Mouse (Mus musculus): ENCODE measurements around the gene Bicra. TPM values are rescaled to one million over a fixed set of nuclear protein-coding genes. Genes with fewer than 3 reads are reported as not detected.

The Bicra gene
- polyA plus RNA-seq, 1 experiment = 30.6 TPM

- H3K4me3 ChIP-seq (replicated peaks) = no peak overlapping the region
- H3K4me1 ChIP-seq = peaks cover 87% of the 10 kb centered on the region
- no peaks in the 10 kb centered on the region for H3K9me3 ChIP-seq
- TF ChIP-seq GATA1 (IDR thresholded peaks at IDR 0.05; ENCODE audit: borderline replicate concordance, low read length) (no peak), FLI1 (IDR thresholded peaks at IDR 0.05; ENCODE audit: low read length) (no peak)
- no peaks in the 10 kb centered on the region for H3K27me3 ChIP-seq (replicated peaks)
- H3K36me3 ChIP-seq (replicated peaks; ENCODE audit: low read length) = peaks cover 80% of the 10 kb centered on the region
Measured at GRCm38 (mm10) chr7:16004177-16004856, 43.4 kb downstream of the Bicra start.

DNA sequence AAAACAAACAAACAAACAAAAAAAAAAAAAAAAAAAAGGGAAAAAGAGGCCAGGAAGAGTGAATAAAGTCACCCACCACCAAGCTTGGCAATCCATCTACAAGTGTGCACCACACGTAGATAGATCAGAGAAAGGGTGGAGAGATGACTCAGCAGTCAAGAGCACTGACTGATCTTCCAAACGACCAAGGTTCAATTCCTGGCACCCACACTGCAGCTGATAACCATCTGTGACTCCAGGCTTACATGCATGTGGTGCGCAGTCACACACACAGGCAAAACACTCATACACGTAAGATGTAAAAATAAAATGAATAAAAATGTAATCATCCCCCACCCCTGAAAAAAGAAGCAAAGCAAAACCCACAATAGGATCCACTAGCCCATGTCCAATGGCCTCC is 44.7 kb downstream of the Bicra start:
- H3K4me1 ChIP-seq = peaks cover 80% of the 10 kb centered on the region
- no peak overlapping the region for H3K4me3 ChIP-seq (replicated peaks)
- TF ChIP-seq FLI1 (IDR thresholded peaks at IDR 0.05; ENCODE audit: low read length) = no peak
- no peak for TF ChIP-seq GATA1 (IDR thresholded peaks at IDR 0.05; ENCODE audit: borderline replicate concordance, low read length)

DNA sequence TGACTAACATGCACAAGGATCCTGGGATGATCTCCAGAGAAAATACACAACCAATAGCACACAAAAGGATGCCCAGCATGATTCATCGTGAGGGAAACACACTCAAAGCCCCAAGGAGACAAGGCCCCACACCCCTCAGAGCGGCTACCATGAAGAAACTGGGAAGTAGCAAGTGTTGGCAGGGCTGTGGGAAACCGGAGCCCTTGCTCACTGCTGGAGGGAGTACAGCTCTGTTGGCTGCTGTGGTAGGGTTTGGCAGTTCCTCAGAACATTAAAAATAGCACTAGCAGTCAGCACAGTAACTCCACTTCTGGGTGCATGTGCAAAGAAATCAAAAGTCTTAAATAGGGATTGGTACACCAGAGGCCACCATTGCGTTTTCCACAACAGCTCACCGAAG is 45.5 kb downstream of the Bicra start:
- H3K36me3 ChIP-seq (replicated peaks; ENCODE audit: low read length) = peaks cover 81% of the 10 kb centered on the region
- H3K4me1 ChIP-seq = peaks cover 82% of the 10 kb centered on the region
- TF ChIP-seq GATA1 (IDR thresholded peaks at IDR 0.05; ENCODE audit: borderline replicate concordance, low read length) (no peak), FLI1 (IDR thresholded peaks at IDR 0.05; ENCODE audit: low read length) (no peak)
- no peaks in the 10 kb centered on the region for H3K27me3 ChIP-seq (replicated peaks)
- H3K4me3 ChIP-seq (replicated peaks) = no peak overlapping the region
- no peaks in the 10 kb centered on the region for H3K9me3 ChIP-seq

More for the DNA sequence above, 44.7 kb downstream of the Bicra start:
- peaks cover 81% of the 10 kb centered on the region for H3K36me3 ChIP-seq (replicated peaks; ENCODE audit: low read length)
- no peaks in the 10 kb centered on the region for H3K9me3 ChIP-seq
- no peaks in the 10 kb centered on the region for H3K27me3 ChIP-seq (replicated peaks)

GRCm38 (mm10) chr7:16001691-16002090 is 46.0 kb downstream of the Bicra start:
- Histone ChIP-seq H3K4me3 (replicated peaks) (no peak overlapping the region), H3K9me3 (no peaks in the 10 kb centered on the region), H3K27me3 (replicated peaks) (no peaks in the 10 kb centered on the region), H3K4me1 (peaks cover 78% of the 10 kb centered on the region), H3K36me3 (replicated peaks; ENCODE audit: low read length) (peaks cover 81% of the 10 kb centered on the region)
- no peak for TF ChIP-seq GATA1 (IDR thresholded peaks at IDR 0.05; ENCODE audit: borderline replicate concordance, low read length)
- TF ChIP-seq FLI1 (IDR thresholded peaks at IDR 0.05; ENCODE audit: low read length) = no peak

DNA sequence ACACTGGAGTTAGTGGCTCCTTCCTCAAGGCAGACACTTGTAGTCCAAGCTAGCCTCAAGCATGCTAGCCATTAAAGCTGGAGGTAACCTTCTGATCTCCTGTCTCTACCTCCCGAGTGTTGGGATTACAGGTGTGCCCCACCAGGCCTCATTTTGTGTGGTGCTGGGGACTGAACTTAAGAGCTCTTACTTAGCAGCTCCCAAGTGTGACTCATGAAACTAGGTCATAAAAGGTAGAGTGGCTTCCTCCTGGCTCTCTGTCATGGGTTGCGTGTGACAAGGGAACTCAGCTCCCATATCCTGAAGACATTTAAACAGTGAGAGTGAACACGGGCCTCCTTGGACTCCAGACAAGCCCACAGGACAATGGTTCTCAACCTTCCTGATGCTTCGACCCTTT is 53.9 kb downstream of the Bicra start:
- no peaks in the 10 kb centered on the region for H3K9me3 ChIP-seq
- H3K36me3 ChIP-seq (replicated peaks; ENCODE audit: low read length) = peaks cover 92% of the 10 kb centered on the region
- peaks cover 45% of the 10 kb centered on the region for H3K4me1 ChIP-seq
- H3K27me3 ChIP-seq (replicated peaks) = no peaks in the 10 kb centered on the region
- H3K4me3 ChIP-seq (replicated peaks) = no peak overlapping the region
- TF ChIP-seq GATA1 (IDR thresholded peaks at IDR 0.05; ENCODE audit: borderline replicate concordance, low read length) = no peak
- TF ChIP-seq FLI1 (IDR thresholded peaks at IDR 0.05; ENCODE audit: low read length) = no peak

- Histone ChIP-seq H3K4me1 (peaks cover 47% of the 10 kb centered on the region), H3K4me3 (replicated peaks) (peak overlapping the region; percentile 3), H3K9me3 (no peaks in the 10 kb centered on the region), H3K36me3 (replicated peaks; ENCODE audit: low read length) (peaks cover 96% of the 10 kb centered on the region), H3K27me3 (replicated peaks) (no peaks in the 10 kb centered on the region)
- TF ChIP-seq FLI1 (IDR thresholded peaks at IDR 0.05; ENCODE audit: low read length) (no peak), GATA1 (IDR thresholded peaks at IDR 0.05; ENCODE audit: borderline replicate concordance, low read length) (no peak)
Measured at GRCm38 (mm10) chr7:15993152-15993551, 54.6 kb downstream of the Bicra start.

GRCm38 (mm10) chr7:15991764-15992163 is 56.0 kb downstream of the Bicra start:
- no peak for TF ChIP-seq GATA1 (IDR thresholded peaks at IDR 0.05; ENCODE audit: borderline replicate concordance, low read length)
- no peak for TF ChIP-seq FLI1 (IDR thresholded peaks at IDR 0.05; ENCODE audit: low read length)
- no peaks in the 10 kb centered on the region for H3K27me3 ChIP-seq (replicated peaks)
- H3K9me3 ChIP-seq = no peaks in the 10 kb centered on the region
- peaks cover 49% of the 10 kb centered on the region for H3K4me1 ChIP-seq
- no peak overlapping the region for H3K4me3 ChIP-seq (replicated peaks)
- peaks cover 96% of the 10 kb centered on the region for H3K36me3 ChIP-seq (replicated peaks; ENCODE audit: low read length)

DNA sequence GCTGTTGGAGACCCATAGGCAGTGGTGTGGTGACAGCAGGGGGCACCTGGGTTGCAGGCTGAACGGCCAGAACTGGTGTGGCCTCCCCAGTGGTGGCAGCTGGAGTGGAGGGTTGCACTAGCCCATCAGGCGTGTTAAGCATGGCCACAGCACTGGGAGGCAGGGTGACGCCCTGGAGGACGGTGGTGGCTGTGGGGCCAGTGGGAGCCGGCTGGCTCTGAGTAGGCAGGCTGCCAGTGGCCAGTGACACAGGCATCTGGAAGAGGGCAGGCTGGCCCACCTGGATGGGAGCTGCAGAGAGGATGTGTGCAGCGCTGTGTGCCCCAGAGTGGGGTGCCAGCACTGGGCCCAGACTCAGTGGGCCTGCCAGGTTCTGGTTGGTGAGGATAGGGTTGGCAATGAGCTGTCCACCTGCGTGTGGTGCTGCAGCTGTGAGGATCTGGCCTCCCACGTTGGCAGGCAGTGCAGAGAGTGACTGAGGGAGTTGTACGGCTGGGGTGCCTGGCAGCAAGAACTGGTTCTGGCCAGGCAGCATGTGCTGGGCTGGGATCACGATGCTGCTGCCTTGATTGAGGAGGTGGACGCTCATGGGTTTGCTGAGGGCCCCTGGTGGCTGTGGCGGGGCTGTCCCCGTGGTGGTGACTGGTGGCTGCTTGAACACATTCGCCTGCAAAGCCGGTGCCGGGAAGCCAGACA is 59.9 kb downstream of the Bicra start:
- no peak for TF ChIP-seq FLI1 (IDR thresholded peaks at IDR 0.05; ENCODE audit: low read length)
- no peak for TF ChIP-seq GATA1 (IDR thresholded peaks at IDR 0.05; ENCODE audit: borderline replicate concordance, low read length)
- Histone ChIP-seq H3K36me3 (replicated peaks; ENCODE audit: low read length) (peaks cover 95% of the 10 kb centered on the region), H3K9me3 (no peaks in the 10 kb centered on the region), H3K4me3 (replicated peaks) (no peak overlapping the region), H3K27me3 (replicated peaks) (no peaks in the 10 kb centered on the region), H3K4me1 (peaks cover 62% of the 10 kb centered on the region)

GRCm38 (mm10) chr7:15982729-15983407 is 64.9 kb downstream of the Bicra start:
- peaks cover 98% of the 10 kb centered on the region for H3K36me3 ChIP-seq (replicated peaks; ENCODE audit: low read length)
- peaks cover 56% of the 10 kb centered on the region for H3K4me1 ChIP-seq
- H3K4me3 ChIP-seq (replicated peaks) = no peak overlapping the region
- no peaks in the 10 kb centered on the region for H3K9me3 ChIP-seq
- no peak for TF ChIP-seq FLI1 (IDR thresholded peaks at IDR 0.05; ENCODE audit: low read length)
- TF ChIP-seq GATA1 (IDR thresholded peaks at IDR 0.05; ENCODE audit: borderline replicate concordance, low read length) = no peak
- H3K27me3 ChIP-seq (replicated peaks) = no peaks in the 10 kb centered on the region

DNA sequence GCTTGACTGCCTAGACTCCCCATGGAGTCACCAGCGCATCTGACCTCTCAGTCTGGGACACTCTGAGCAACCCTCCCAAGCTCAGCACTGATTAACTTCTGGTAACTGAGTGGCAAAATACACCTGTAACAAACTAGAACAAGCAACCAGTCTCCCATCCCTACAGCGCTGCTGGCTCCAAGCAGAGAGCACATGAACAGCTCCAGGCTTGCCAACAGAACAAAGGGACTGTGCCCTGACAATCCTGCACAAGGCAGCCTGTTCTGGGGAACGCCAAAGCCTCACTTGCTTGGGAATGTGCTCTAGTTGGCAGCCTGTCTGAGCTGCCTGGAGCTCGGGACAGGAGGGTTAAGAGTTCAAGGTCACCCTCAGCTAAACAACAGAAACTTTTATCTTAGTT is 66.2 kb downstream of the Bicra start:
- no peaks in the 10 kb centered on the region for H3K9me3 ChIP-seq
- TF ChIP-seq FLI1 (IDR thresholded peaks at IDR 0.05; ENCODE audit: low read length) (no peak), GATA1 (IDR thresholded peaks at IDR 0.05; ENCODE audit: borderline replicate concordance, low read length) (no peak)
- H3K4me1 ChIP-seq = peaks cover 53% of the 10 kb centered on the region
- H3K4me3 ChIP-seq (replicated peaks) = no peak overlapping the region
- peaks cover 98% of the 10 kb centered on the region for H3K36me3 ChIP-seq (replicated peaks; ENCODE audit: low read length)
- H3K27me3 ChIP-seq (replicated peaks) = no peaks in the 10 kb centered on the region
